Mouse (Mus musculus): ENCODE results near the gene Aurkb. TPM values are rescaled to one million over a fixed set of nuclear protein-coding genes. Genes with fewer than 3 reads are reported as not detected.
A peak's percentile ranks its signal among the peaks of the same experiment; 100 is the strongest.

Gene Aurkb
- polyA plus RNA-seq, 1 experiment from 2014 or later: 95.3 TPM

GRCm38 (mm10) chr11:69033552-69033951, 11.9 kb upstream of the Aurkb start:
- WGBS: 73% methylated on average over 9 of the region's 9 CpGs
- ATAC-seq (replicated peaks; ENCODE audit: extremely low read depth, insufficient read depth, low FRiP score): no peak
- H3K36me3 ChIP-seq (ENCODE audit: control insufficient read depth, insufficient read depth): peaks cover 41% of the 10 kb centered on the region

GRCm38 (mm10) chr11:69034585-69034984, 10.9 kb upstream of the Aurkb start:
- H3K9me3 ChIP-seq (replicated peaks; ENCODE audit: control insufficient read depth, low read length): no peaks in the 10 kb centered on the region
- no peak overlapping the region for H3K27ac ChIP-seq (ENCODE audit: low read length)
- H3K4me2 ChIP-seq (ENCODE audit: low read depth, low read length): no peak overlapping the region
- H3K9ac ChIP-seq (ENCODE audit: low read length): no peak overlapping the region
- ATAC-seq (replicated peaks; ENCODE audit: extremely low read depth, insufficient read depth, low FRiP score): no peak
- no peak overlapping the region for H3K4me3 ChIP-seq (ENCODE audit: low read length)
- peaks cover 18% of the 10 kb centered on the region for H3K4me1 ChIP-seq (ENCODE audit: control insufficient read depth, insufficient read depth, low read length)
- H3K27me3 ChIP-seq (ENCODE audit: control insufficient read depth, insufficient read depth, low read length): no peaks in the 10 kb centered on the region
- 85% methylated on average over 3 of the region's 3 CpGs for WGBS
- H3K36me3 ChIP-seq (ENCODE audit: control insufficient read depth, insufficient read depth): peaks cover 33% of the 10 kb centered on the region

More at GRCm38 (mm10) chr11:69033552-69033951, 11.9 kb upstream of the Aurkb start:
- Histone ChIP-seq H3K27ac (ENCODE audit: low read length) (no peak overlapping the region), H3K27me3 (ENCODE audit: control insufficient read depth, insufficient read depth, low read length) (no peaks in the 10 kb centered on the region), H3K9ac (ENCODE audit: low read length) (no peak overlapping the region), H3K4me3 (ENCODE audit: low read length) (no peak overlapping the region), H3K4me2 (ENCODE audit: low read depth, low read length) (no peak overlapping the region), H3K9me3 (replicated peaks; ENCODE audit: control insufficient read depth, low read length) (no peaks in the 10 kb centered on the region), H3K4me1 (ENCODE audit: control insufficient read depth, insufficient read depth, low read length) (peaks cover 8% of the 10 kb centered on the region)

GRCm38 (mm10) chr11:69035411-69035810, 10.0 kb upstream of the Aurkb start:
- peaks cover 28% of the 10 kb centered on the region for H3K36me3 ChIP-seq (ENCODE audit: control insufficient read depth, insufficient read depth)
- 81% methylated on average over 9 of the region's 9 CpGs for WGBS
- H3K27ac ChIP-seq (ENCODE audit: low read length): peak overlapping the region; percentile 59

GRCm38 (mm10) chr11:69035849-69036248, 9.6 kb upstream of the Aurkb start:
- peak overlapping the region; percentile 17; the same call in 1 of the 2 replicates for H3K4me3 ChIP-seq (ENCODE audit: low read length)
- peak overlapping the region; percentile 54 for H3K4me2 ChIP-seq (ENCODE audit: low read depth, low read length)
- peak overlapping the region; percentile 59 for H3K27ac ChIP-seq (ENCODE audit: low read length)
- H3K9me3 ChIP-seq (replicated peaks; ENCODE audit: control insufficient read depth, low read length): no peaks in the 10 kb centered on the region
- H3K4me1 ChIP-seq (ENCODE audit: control insufficient read depth, insufficient read depth, low read length): peaks cover 18% of the 10 kb centered on the region
- WGBS: 8% methylated on average over 8 of the region's 8 CpGs
- no peaks in the 10 kb centered on the region for H3K27me3 ChIP-seq (ENCODE audit: control insufficient read depth, insufficient read depth, low read length)
- H3K9ac ChIP-seq (ENCODE audit: low read length): no peak overlapping the region
- ATAC-seq (replicated peaks; ENCODE audit: extremely low read depth, insufficient read depth, low FRiP score): no peak; the same call in 1 of the 2 replicates
- peaks cover 26% of the 10 kb centered on the region for H3K36me3 ChIP-seq (ENCODE audit: control insufficient read depth, insufficient read depth)

More at GRCm38 (mm10) chr11:69035411-69035810, 10.0 kb upstream of the Aurkb start:
- Histone ChIP-seq H3K4me2 (ENCODE audit: low read depth, low read length) (peak overlapping the region; percentile 24; the same call in 1 of the 2 replicates), H3K4me3 (ENCODE audit: low read length) (no peak overlapping the region), H3K9ac (ENCODE audit: low read length) (no peak overlapping the region), H3K4me1 (ENCODE audit: control insufficient read depth, insufficient read depth, low read length) (peaks cover 18% of the 10 kb centered on the region), H3K27me3 (ENCODE audit: control insufficient read depth, insufficient read depth, low read length) (no peaks in the 10 kb centered on the region), H3K9me3 (replicated peaks; ENCODE audit: control insufficient read depth, low read length) (no peaks in the 10 kb centered on the region)
- ATAC-seq (replicated peaks; ENCODE audit: extremely low read depth, insufficient read depth, low FRiP score): no peak

GRCm38 (mm10) chr11:69036486-69037230, 8.8 kb upstream of the Aurkb start:
- ATAC-seq (replicated peaks; ENCODE audit: extremely low read depth, insufficient read depth, low FRiP score): no peak
- Histone ChIP-seq H3K4me3 (ENCODE audit: low read length) (peak overlapping the region; percentile 79), H3K9me3 (replicated peaks; ENCODE audit: control insufficient read depth, low read length) (no peaks in the 10 kb centered on the region), H3K4me2 (ENCODE audit: low read depth, low read length) (peak overlapping the region; percentile 72), H3K36me3 (ENCODE audit: control insufficient read depth, insufficient read depth) (peaks cover 18% of the 10 kb centered on the region), H3K27me3 (ENCODE audit: control insufficient read depth, insufficient read depth, low read length) (no peaks in the 10 kb centered on the region), H3K9ac (ENCODE audit: low read length) (peak overlapping the region; percentile 80), H3K4me1 (ENCODE audit: control insufficient read depth, insufficient read depth, low read length) (peaks cover 18% of the 10 kb centered on the region), H3K27ac (ENCODE audit: low read length) (peak overlapping the region; percentile 77)
- 8% methylated on average over 20 of the region's 20 CpGs for WGBS

GRCm38 (mm10) chr11:69037231-69038061, 8.0 kb upstream of the Aurkb start:
- peaks cover 15% of the 10 kb centered on the region for H3K36me3 ChIP-seq (ENCODE audit: control insufficient read depth, insufficient read depth)
- peak overlapping the region; percentile 80 for H3K9ac ChIP-seq (ENCODE audit: low read length)
- no peaks in the 10 kb centered on the region for H3K9me3 ChIP-seq (replicated peaks; ENCODE audit: control insufficient read depth, low read length)
- peak overlapping the region; percentile 79 for H3K4me3 ChIP-seq (ENCODE audit: low read length)
- under 1% methylated on average over 34 of the region's 34 CpGs for WGBS
- ATAC-seq (replicated peaks; ENCODE audit: extremely low read depth, insufficient read depth, low FRiP score): peak; percentile 18; the same call in 1 of the 2 replicates
- no peaks in the 10 kb centered on the region for H3K27me3 ChIP-seq (ENCODE audit: control insufficient read depth, insufficient read depth, low read length)
- peak overlapping the region; percentile 72 for H3K4me2 ChIP-seq (ENCODE audit: low read depth, low read length)
- peak overlapping the region; percentile 77 for H3K27ac ChIP-seq (ENCODE audit: low read length)
- H3K4me1 ChIP-seq (ENCODE audit: control insufficient read depth, insufficient read depth, low read length): peaks cover 18% of the 10 kb centered on the region

- Histone ChIP-seq H3K36me3 (ENCODE audit: control insufficient read depth, insufficient read depth) (peaks cover 12% of the 10 kb centered on the region), H3K4me2 (ENCODE audit: low read depth, low read length) (no peak overlapping the region), H3K27me3 (ENCODE audit: control insufficient read depth, insufficient read depth, low read length) (no peaks in the 10 kb centered on the region), H3K4me3 (ENCODE audit: low read length) (no peak overlapping the region), H3K27ac (ENCODE audit: low read length) (no peak overlapping the region), H3K9me3 (replicated peaks; ENCODE audit: control insufficient read depth, low read length) (no peaks in the 10 kb centered on the region), H3K9ac (ENCODE audit: low read length) (no peak overlapping the region), H3K4me1 (ENCODE audit: control insufficient read depth, insufficient read depth, low read length) (peaks cover 18% of the 10 kb centered on the region)
- no peak for ATAC-seq (replicated peaks; ENCODE audit: extremely low read depth, insufficient read depth, low FRiP score)
- 73% methylated on average over 5 of the region's 5 CpGs for WGBS
Measured at GRCm38 (mm10) chr11:69038173-69038572, 7.3 kb upstream of the Aurkb start.

- H3K4me3 ChIP-seq (ENCODE audit: low read length): peak overlapping the region; percentile 79
- H3K4me1 ChIP-seq (ENCODE audit: control insufficient read depth, insufficient read depth, low read length): peaks cover 13% of the 10 kb centered on the region
- H3K27ac ChIP-seq (ENCODE audit: low read length): peak overlapping the region; percentile 91
- peaks cover 17% of the 10 kb centered on the region for H3K36me3 ChIP-seq (ENCODE audit: control insufficient read depth, insufficient read depth)
- ATAC-seq (replicated peaks; ENCODE audit: extremely low read depth, insufficient read depth, low FRiP score): no peak
- H3K4me2 ChIP-seq (ENCODE audit: low read depth, low read length): peak overlapping the region; percentile 76
- no peaks in the 10 kb centered on the region for H3K9me3 ChIP-seq (replicated peaks; ENCODE audit: control insufficient read depth, low read length)
- H3K27me3 ChIP-seq (ENCODE audit: control insufficient read depth, insufficient read depth, low read length): no peaks in the 10 kb centered on the region
- WGBS: 7% methylated on average over 9 of the region's 9 CpGs
- peak overlapping the region; percentile 79 for H3K9ac ChIP-seq (ENCODE audit: low read length)
Measured at GRCm38 (mm10) chr11:69046395-69046774, 938 bp downstream of the Aurkb start.

- Histone ChIP-seq H3K4me2 (ENCODE audit: low read depth, low read length) (peak overlapping the region; percentile 76; the same call in 1 of the 2 replicates), H3K9ac (ENCODE audit: low read length) (no peak overlapping the region), H3K4me1 (ENCODE audit: control insufficient read depth, insufficient read depth, low read length) (peaks cover 13% of the 10 kb centered on the region), H3K9me3 (replicated peaks; ENCODE audit: control insufficient read depth, low read length) (no peaks in the 10 kb centered on the region), H3K36me3 (ENCODE audit: control insufficient read depth, insufficient read depth) (peaks cover 17% of the 10 kb centered on the region), H3K4me3 (ENCODE audit: low read length) (no peak overlapping the region), H3K27ac (ENCODE audit: low read length) (no peak overlapping the region), H3K27me3 (ENCODE audit: control insufficient read depth, insufficient read depth, low read length) (no peaks in the 10 kb centered on the region)
- no peak for ATAC-seq (replicated peaks; ENCODE audit: extremely low read depth, insufficient read depth, low FRiP score)
- WGBS: 87% methylated on average over 12 of the region's 12 CpGs
Measured at GRCm38 (mm10) chr11:69047592-69047991, 2.1 kb downstream of the Aurkb start.

Measured in heart, embryonic 16.5 days (tissue).